Mouse (Mus musculus) subcutaneous adipose tissue, adult 2 months (tissue): ENCODE results near the gene Trim43a. TPM values are rescaled to one million over a fixed set of nuclear protein-coding genes. Genes with fewer than 3 reads are reported as not detected.

Experiments
- polyA plus RNA-seq: library from polyadenylated mRNA; depleted of rRNA; stranded (reverse); fragments of >200 nt; gene quantifications from 2 replicates; pipeline ENCODE4 v1.2.3, GENCODE M21; 2012; ENCODE audit warnings: low replicate concordance; rRNA removed

Gene Trim43a
- 0.06 TPM in 1 of 2 replicates, not detected in the other for polyA plus RNA-seq

GRCm38 (mm10) chr9:88580591-88580990 is at the start of gene Trim43a:
Gene Trim43a (plus strand): TSS chr9:88580891.

GRCm38 (mm10) chr9:88547851-88548613 is 32.7 kb upstream of the Trim43a start, which contains the start of gene Zfp949:
Gene Zfp949 (plus strand): TSS chr9:88548020.

Other genes starting within 250 kb of the Trim43a start
- 11.6 and 17.9 TPM in 2 replicates for gene Snx14, start 141.9 kb upstream of the Trim43a start, polyA plus RNA-seq
- 0.33 TPM in 1 of 2 replicates, not detected in the other for gene Gm20537, start 124.3 kb upstream of the Trim43a start, polyA plus RNA-seq
- gene Syncrip, start 98.3 kb upstream of the Trim43a start, polyA plus RNA-seq: 3.2 and 6.3 TPM in 2 replicates
- gene Zfp949, start 32.9 kb upstream of the Trim43a start, polyA plus RNA-seq: 5.8 and 8.0 TPM in 2 replicates
- gene Mthfsl, start 139.4 kb downstream of the Trim43a start, polyA plus RNA-seq: 20.0 and 26.5 TPM in 2 replicates
- 0.97 and 3.3 TPM in 2 replicates for gene Bcl2a1d, start 151.0 kb downstream of the Trim43a start, polyA plus RNA-seq